13 mouse cellular contexts compared by ENCODE assay signal in genomic region chr7:98589028-98589427, GRCm38 (mm10).
DNase-seq lines count a peak whose midpoint lies in the region; ATAC-seq and TF ChIP-seq lines count a peak whose summit lies in the region.
"Had no signal": no experiment of that assay in that cellular context is flagged by ENCODE, and none has a peak within 500 bp of the region (broad histone marks: within the 10 kb centered on the region; RNA-seq: fewer than 3 reads in every experiment).

No protein-coding gene starts in this region.

- H3K9ac ChIP-seq in forebrain, embryonic 14.5 days (ENCODE audit: low read length), result no peak overlapping the region
- H3K9ac ChIP-seq in forebrain, embryonic 11.5 days (ENCODE audit: low read length), result no peak overlapping the region

- intact Hi-C loops in left cerebral cortex, adult 2 months (cut with DNase I), result loop anchor here (1.0 kb wide), 1 partner anchor 108 kb away; no protein-coding TSS in a partner anchor
- intact Hi-C loops in left cerebral cortex, postnatal 10 days (cut with DNase I), result loop anchor here (5.0 kb wide), 1 partner anchor 107 kb away; no protein-coding TSS in a partner anchor

- TF ChIP-seq POLR2A in brain, embryonic 14.5 days (IDR thresholded peaks at IDR 0.05; ENCODE audit: borderline replicate concordance, extremely low read depth, insufficient read depth, insufficient read length, poor library complexity, severe bottlenecking), result no peak

- H3K36me3 ChIP-seq in forebrain, embryonic 14.5 days (ENCODE audit: control insufficient read depth, insufficient read depth, low read length), result peaks cover 51% of the 10 kb centered on the region
- no peaks in the 10 kb centered on the region; the same call in 1 of the 2 replicates for H3K36me3 ChIP-seq in forebrain, embryonic 11.5 days (ENCODE audit: control insufficient read depth, insufficient read depth, low read length)

- H3K4me3 ChIP-seq in forebrain, embryonic 14.5 days (ENCODE audit: low read depth, low read length), result no peak overlapping the region
- no peak overlapping the region for H3K4me3 ChIP-seq in forebrain, embryonic 11.5 days (ENCODE audit: low read depth, low read length)
- no peak overlapping the region for H3K4me3 ChIP-seq in left cerebral cortex, adult 2 months
- H3K4me3 ChIP-seq: heart, embryonic 10.5 days; myocyte had no signal

- no peak for ATAC-seq in forebrain, embryonic 14.5 days
- ATAC-seq in forebrain, embryonic 11.5 days (replicated peaks; ENCODE audit: low FRiP score), result no peak

- no peaks in the 10 kb centered on the region for H3K27me3 ChIP-seq in forebrain, embryonic 14.5 days (replicated peaks; ENCODE audit: control insufficient read depth, insufficient read depth, low read length)
- no peaks in the 10 kb centered on the region for H3K27me3 ChIP-seq in forebrain, embryonic 11.5 days (ENCODE audit: control insufficient read depth, insufficient read depth, low read length)

- TF ChIP-seq CTCF in left cerebral cortex, adult 2 months (IDR thresholded peaks at IDR 0.05), result peak; percentile 56
- TF ChIP-seq CTCF in brain, embryonic 14.5 days (IDR thresholded peaks at IDR 0.05; ENCODE audit: borderline replicate concordance, extremely low read depth, insufficient read depth, insufficient read length), result 0 out of 2 replicates have a peak, but pooled peaks have one; percentile 19

- H3K4me1 ChIP-seq in forebrain, embryonic 14.5 days (ENCODE audit: control insufficient read depth, insufficient read depth, low read length), result no peaks in the 10 kb centered on the region
- no peaks in the 10 kb centered on the region for H3K4me1 ChIP-seq in forebrain, embryonic 11.5 days (replicated peaks; ENCODE audit: control insufficient read depth, insufficient read depth, low read length)
- H3K4me1 ChIP-seq: heart, embryonic 10.5 days had no signal

- no peak overlapping the region for H3K4me2 ChIP-seq in forebrain, embryonic 14.5 days (ENCODE audit: low read length)
- no peak overlapping the region for H3K4me2 ChIP-seq in forebrain, embryonic 11.5 days (ENCODE audit: low read depth, low read length, severe bottlenecking)

- DNase-seq in forebrain, embryonic 14.5 days (ENCODE audit: low spot score), result peak; percentile 39
- DNase-seq in forebrain, embryonic 11.5 days (ENCODE audit: low spot score), result no peak
- DNase-seq in left cerebral cortex, adult 2 months (ENCODE audit: extremely low spot score in 1 of 2, low spot score in 2 of 2), result no peak
- DNase-seq in left cerebral cortex, postnatal 10 days (ENCODE audit: extremely low spot score in 1 of 2, low spot score in 2 of 2), result no peak
- peak; percentile 46 for DNase-seq in A20 (ENCODE audit: low read depth, low spot score)
- DNase-seq in brain, embryonic 14.5 days (ENCODE audit: low read depth), result peak; percentile 40
- no peak for DNase-seq in right cerebral cortex, postnatal 36 days (ENCODE audit: low spot score in 2 of 2)
- no peak for DNase-seq in B cell, adult 2 months
- DNase-seq: adrenal gland, adult 2 months; cerebellum, adult 2 months; right cerebral cortex, adult 18-20 months had no signal

- 83% methylated on average over 3 of the region's 3 CpGs for WGBS in forebrain, embryonic 14.5 days
- WGBS in forebrain, embryonic 11.5 days, result 79% methylated on average over 3 of the region's 3 CpGs

- no peaks in the 10 kb centered on the region for H3K9me3 ChIP-seq in forebrain, embryonic 14.5 days (replicated peaks; ENCODE audit: control insufficient read depth, low read length)
- H3K9me3 ChIP-seq in forebrain, embryonic 11.5 days (ENCODE audit: control insufficient read depth, low read length), result no peaks in the 10 kb centered on the region
- H3K9me3 ChIP-seq: heart, embryonic 10.5 days had no signal

- H3K27ac ChIP-seq in forebrain, embryonic 14.5 days (ENCODE audit: low read depth, low read length), result no peak overlapping the region
- no peak overlapping the region for H3K27ac ChIP-seq in forebrain, embryonic 11.5 days (ENCODE audit: low read depth, low read length)
- no peak overlapping the region for H3K27ac ChIP-seq in left cerebral cortex, adult 2 months
- H3K27ac ChIP-seq: heart, embryonic 10.5 days had no signal

Comparison
In these comparisons a context has a peak if more than half of its experiments do, and no peak if none do; other contexts are left out.
1. DNase-seq: peak in forebrain, embryonic 14.5 days (single experiment), A20 (single experiment) and brain, embryonic 14.5 days (single experiment); none in forebrain, embryonic 11.5 days (single experiment), left cerebral cortex, adult 2 months (0 of 2), left cerebral cortex, postnatal 10 days (0 of 2), right cerebral cortex, postnatal 36 days (0 of 2) and B cell, adult 2 months (0 of 2).